Mouse (Mus musculus): ENCODE results near the gene Asb4. TPM values are rescaled to one million over a fixed set of nuclear protein-coding genes. Genes with fewer than 3 reads are reported as not detected.

Asb4 gene
- total RNA-seq, 2 experiments from 2014 or later = 0.25 to 1.1 TPM

- no peak for DNase-seq (ENCODE audit: extremely low spot score in 1 of 2, low spot score in 2 of 2)
- TF ChIP-seq CTCF (IDR thresholded peaks at IDR 0.05) = no peak
- no peak overlapping the region for H3K4me3 ChIP-seq
- intact Hi-C loops (cut with DNase I) = no loop called here
- no peak overlapping the region for H3K27ac ChIP-seq
These were observed 46.4 kb downstream of the Asb4 start for GRCm38 (mm10) chr6:5429562-5429961.

- no peak for DNase-seq (ENCODE audit: extremely low spot score in 1 of 2, low spot score in 2 of 2)
- TF ChIP-seq CTCF (IDR thresholded peaks at IDR 0.05) = no peak
- Histone ChIP-seq H3K4me3 (no peak overlapping the region), H3K27ac (no peak overlapping the region)
- intact Hi-C loops (cut with DNase I) = no loop called here
These were observed 46.9 kb downstream of the Asb4 start for GRCm38 (mm10) chr6:5429982-5430550.

DNA sequence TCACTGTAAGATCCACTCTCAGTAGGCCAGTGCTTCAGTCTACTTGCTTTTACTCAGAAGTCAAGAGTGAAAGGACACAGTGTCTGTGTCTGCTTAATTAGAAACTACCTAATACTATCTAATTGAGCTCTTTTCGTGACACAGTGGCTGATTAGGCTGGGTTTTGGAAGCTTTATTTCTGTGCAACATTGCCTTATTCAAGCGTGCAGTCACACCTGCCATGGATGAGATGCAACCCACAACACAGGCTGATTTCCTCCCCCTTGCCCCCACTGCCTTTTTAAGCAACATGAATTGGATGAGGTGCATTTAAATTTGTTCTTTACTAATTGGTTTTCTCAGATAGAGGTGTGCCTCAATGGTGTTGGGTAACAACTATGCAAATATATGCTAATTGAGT is 50.7 kb downstream of the Asb4 start:
- TF ChIP-seq CTCF (IDR thresholded peaks at IDR 0.05) = no peak
- H3K27ac ChIP-seq = no peak overlapping the region
- no peak for DNase-seq (ENCODE audit: extremely low spot score in 1 of 2, low spot score in 2 of 2)
- no peak overlapping the region for H3K4me3 ChIP-seq
- intact Hi-C loops (cut with DNase I) = no loop called here

- no peak overlapping the region for H3K27ac ChIP-seq
- DNase-seq (ENCODE audit: extremely low spot score in 1 of 2, low spot score in 2 of 2) = no peak
- intact Hi-C loops (cut with DNase I) = no loop called here
These were observed 54.6 kb downstream of the Asb4 start for GRCm38 (mm10) chr6:5437757-5438156.

GRCm38 (mm10) chr6:5441221-5441620 is 58.0 kb downstream of the Asb4 start:
- intact Hi-C loops (cut with DNase I) = no loop called here
- no peak overlapping the region for H3K27ac ChIP-seq
- no peak for TF ChIP-seq CTCF (IDR thresholded peaks at IDR 0.05)
- DNase-seq (ENCODE audit: extremely low spot score in 1 of 2, low spot score in 2 of 2) = no peak
- no peak overlapping the region for H3K4me3 ChIP-seq

More at GRCm38 (mm10) chr6:5437757-5438156, 54.6 kb downstream of the Asb4 start:
- no peak overlapping the region for H3K4me3 ChIP-seq
- TF ChIP-seq CTCF (IDR thresholded peaks at IDR 0.05) = peak; percentile 33

DNA sequence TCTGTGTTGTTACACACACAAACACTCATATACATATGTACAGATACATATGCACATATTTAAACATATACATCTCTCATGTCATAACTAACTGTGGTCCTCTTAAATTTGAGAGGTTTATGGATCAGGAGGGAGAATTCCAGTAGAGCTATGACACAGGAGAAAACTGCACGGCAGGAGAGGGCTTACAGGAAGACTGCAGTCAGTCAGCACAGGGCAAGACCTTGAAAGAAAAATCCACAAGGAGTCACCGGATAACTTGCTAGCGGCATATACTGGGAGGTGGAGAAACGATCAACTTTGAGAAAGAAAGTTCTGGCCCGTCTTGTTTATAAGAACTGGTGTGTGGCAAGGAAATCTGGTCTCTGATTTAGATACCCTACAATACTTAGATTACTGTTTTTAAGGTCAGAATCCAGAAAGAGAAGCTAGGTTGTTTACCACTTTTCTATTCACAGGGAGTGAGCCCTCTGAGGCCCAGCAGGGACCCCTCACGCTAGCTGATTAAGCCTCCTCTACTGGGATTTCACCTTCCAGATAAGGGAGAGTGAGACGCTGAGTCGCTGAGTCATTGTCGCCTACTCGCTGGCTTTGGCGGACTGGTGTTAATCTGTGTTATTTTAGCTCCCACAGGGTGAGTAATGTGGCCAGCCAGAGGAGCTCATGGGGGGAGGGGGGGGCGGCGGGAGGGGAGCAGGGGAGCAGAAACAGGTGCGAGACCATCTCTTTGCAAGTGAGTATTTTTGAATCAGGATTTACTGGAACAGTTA is 59.3 kb downstream of the Asb4 start:
- no peak for TF ChIP-seq CTCF (IDR thresholded peaks at IDR 0.05)
- H3K27ac ChIP-seq = no peak overlapping the region; the same call in 1 of the 2 replicates
- intact Hi-C loops (cut with DNase I) = no loop called here

GRCm38 (mm10) chr6:5443104-5443863 is 60.1 kb downstream of the Asb4 start:
- intact Hi-C loops (cut with DNase I) = no loop called here
- H3K27ac ChIP-seq = 0 out of 2 replicates have a peak overlapping the region, but pooled peaks have one; percentile 11
- no peak for TF ChIP-seq CTCF (IDR thresholded peaks at IDR 0.05)

More for the DNA sequence above, 59.3 kb downstream of the Asb4 start:
- peak; percentile 45 to 52 for DNase-seq (ENCODE audit: extremely low spot score in 1 of 2, low spot score in 2 of 2)
- H3K4me3 ChIP-seq = no peak overlapping the region

DNA sequence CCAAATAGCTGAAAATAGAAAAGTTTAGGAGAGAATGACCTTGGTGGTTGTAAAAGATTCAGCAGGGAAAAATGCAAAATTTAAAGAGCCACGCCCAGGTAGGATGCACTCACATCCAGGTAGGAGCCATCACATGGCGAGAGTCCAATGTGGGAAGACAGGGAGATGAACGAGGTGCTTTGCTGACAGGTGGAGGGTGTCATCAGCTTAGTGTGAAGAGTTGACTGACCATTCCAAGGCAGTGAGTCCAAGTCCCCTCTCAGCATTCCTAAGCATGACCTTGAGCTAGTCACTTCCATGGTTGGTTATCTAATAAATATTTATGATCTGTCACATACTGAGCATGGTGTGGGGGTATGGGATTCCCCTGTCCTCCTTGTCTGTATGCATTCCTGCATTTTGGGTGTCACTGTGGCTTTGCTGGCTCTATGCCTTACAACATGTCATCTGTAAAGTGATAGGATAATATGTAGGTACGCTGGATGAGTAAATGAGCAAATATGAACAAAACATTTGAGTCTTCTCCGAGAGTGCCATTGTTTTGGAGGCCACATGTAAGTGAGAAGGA is 61.2 kb downstream of the Asb4 start:
- no peak overlapping the region for H3K27ac ChIP-seq
- no peak overlapping the region for H3K4me3 ChIP-seq
- no peak for DNase-seq (ENCODE audit: extremely low spot score in 1 of 2, low spot score in 2 of 2)
- TF ChIP-seq CTCF (IDR thresholded peaks at IDR 0.05) = no peak
- intact Hi-C loops (cut with DNase I) = no loop called here

More at GRCm38 (mm10) chr6:5443104-5443863, 60.1 kb downstream of the Asb4 start:
- no peak overlapping the region for H3K4me3 ChIP-seq
- DNase-seq (ENCODE audit: extremely low spot score in 1 of 2, low spot score in 2 of 2) = peak; percentile 21 to 26

DNA sequence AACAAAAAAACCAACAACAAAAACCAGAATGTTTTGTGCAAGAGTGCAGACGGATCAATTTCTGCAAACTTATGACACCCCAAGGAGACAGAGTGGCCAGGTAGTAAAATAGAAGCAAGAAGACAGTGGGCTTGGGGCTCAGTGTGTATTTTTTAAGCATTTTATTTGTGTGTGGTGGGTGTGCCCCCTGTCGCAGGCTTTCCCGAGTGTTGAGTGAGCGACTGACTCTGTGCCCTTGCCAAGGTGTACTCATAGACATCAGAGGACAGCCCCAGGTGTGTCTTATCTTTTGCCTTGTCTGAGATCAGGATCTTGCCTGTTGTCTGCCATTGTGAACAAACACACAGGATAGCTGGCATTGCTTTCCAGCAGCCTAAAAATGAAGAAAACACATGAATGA is 63.8 kb downstream of the Asb4 start:
- TF ChIP-seq CTCF (IDR thresholded peaks at IDR 0.05) = no peak
- no peak for DNase-seq (ENCODE audit: extremely low spot score in 1 of 2, low spot score in 2 of 2)
- H3K27ac ChIP-seq = no peak overlapping the region

GRCm38 (mm10) chr6:5447546-5447945 is 64.4 kb downstream of the Asb4 start:
- H3K4me3 ChIP-seq = no peak overlapping the region
- intact Hi-C loops (cut with DNase I) = no loop called here
- TF ChIP-seq CTCF (IDR thresholded peaks at IDR 0.05) = no peak
- DNase-seq (ENCODE audit: extremely low spot score in 1 of 2, low spot score in 2 of 2) = peak in 1 of 2 experiments; percentile 8
- H3K27ac ChIP-seq = no peak overlapping the region; the same call in 1 of the 2 replicates

More for the DNA sequence above, 63.8 kb downstream of the Asb4 start:
- no peak overlapping the region for H3K4me3 ChIP-seq
- intact Hi-C loops (cut with DNase I) = no loop called here

DNA sequence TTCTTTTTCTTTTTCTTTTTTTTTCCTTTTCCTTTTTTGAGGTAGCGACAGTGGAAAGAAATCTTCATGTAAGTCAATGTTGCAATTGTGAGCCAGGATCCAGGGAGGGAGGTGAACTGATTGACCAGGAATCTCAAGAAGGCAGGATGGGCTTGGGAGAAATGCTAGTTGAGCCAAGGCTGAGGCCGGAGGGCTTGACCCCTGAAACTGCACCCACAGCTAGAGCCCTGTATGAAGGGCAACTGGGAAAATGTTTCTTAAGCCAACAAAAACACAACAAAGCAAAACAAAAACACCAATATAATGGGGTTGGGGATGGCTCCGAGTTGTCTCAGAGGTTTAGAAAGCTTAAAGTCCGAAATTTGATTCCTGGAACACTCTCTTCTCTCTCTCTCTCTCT is 65.2 kb downstream of the Asb4 start:
- H3K27ac ChIP-seq = no peak overlapping the region
- intact Hi-C loops (cut with DNase I) = no loop called here
- TF ChIP-seq CTCF (IDR thresholded peaks at IDR 0.05) = no peak
- DNase-seq (ENCODE audit: extremely low spot score in 1 of 2, low spot score in 2 of 2) = no peak
- H3K4me3 ChIP-seq = no peak overlapping the region

- intact Hi-C loops (cut with DNase I) = no loop called here
- no peak for TF ChIP-seq CTCF (IDR thresholded peaks at IDR 0.05)
- DNase-seq (ENCODE audit: extremely low spot score in 1 of 2, low spot score in 2 of 2) = no peak
- no peak overlapping the region for H3K4me3 ChIP-seq
- H3K27ac ChIP-seq = no peak overlapping the region
These were observed 66.7 kb downstream of the Asb4 start for GRCm38 (mm10) chr6:5449878-5450277.

Data from left cerebral cortex, adult 2 months (tissue).